Mouse (Mus musculus): ENCODE results near the gene Sec1. TPM values are rescaled to one million over a fixed set of nuclear protein-coding genes. Genes with fewer than 3 reads are reported as not detected.

Sec1 gene
- polyA plus RNA-seq, 1 experiment from 2014 or later = 0.42 TPM

DNA sequence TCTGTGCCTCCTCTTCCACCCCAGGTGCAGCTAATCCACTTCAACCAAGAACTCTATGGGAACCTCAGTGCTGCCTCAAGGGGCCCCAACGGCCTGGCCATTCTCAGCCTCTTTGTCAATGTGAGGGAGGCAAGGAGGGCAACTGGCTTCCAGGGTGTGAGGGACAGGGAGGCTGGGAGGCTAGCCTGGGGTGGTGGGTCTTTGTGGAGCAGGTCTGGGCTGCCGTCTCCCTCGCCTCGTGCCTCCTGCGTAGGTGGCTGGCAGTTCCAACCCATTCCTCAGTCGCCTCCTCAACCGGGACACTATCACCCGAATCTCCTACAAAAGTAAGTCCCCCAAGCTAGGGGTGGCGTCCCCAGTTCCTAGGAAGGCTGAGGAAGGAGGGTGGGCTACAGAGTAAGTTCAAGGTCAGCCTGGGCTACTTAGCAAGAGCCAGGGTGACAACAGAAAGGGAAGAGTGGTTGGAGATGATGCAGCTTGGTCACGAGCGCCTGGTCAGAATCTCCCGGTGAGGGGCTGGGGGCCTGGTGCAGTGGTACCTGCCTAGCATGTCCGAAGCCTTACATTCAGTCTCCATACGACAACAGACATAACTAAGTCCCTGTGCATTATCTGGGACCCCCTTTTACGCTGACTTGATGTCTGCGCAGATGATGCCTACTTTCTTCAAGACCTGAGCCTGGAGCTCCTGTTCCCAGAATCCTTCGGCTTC is 8.8 kb upstream of the Sec1 start:
- Histone ChIP-seq H3K4me3 (no peak overlapping the region), H3K27ac (no peak overlapping the region), H3K4me2 (peak overlapping the region; percentile 98; the same call in 1 of the 2 replicates), H3K9me3 (no peaks in the 10 kb centered on the region), H3K4me1 (peaks cover 52% of the 10 kb centered on the region), H3K27me3 (peaks cover 33% of the 10 kb centered on the region), H3K36me3 (no peaks in the 10 kb centered on the region), H3K9ac (no peak overlapping the region)
- 85% methylated on average over 17 of the region's 17 CpGs for WGBS
- ATAC-seq (ENCODE audit: borderline replicate concordance, extremely low read depth, low FRiP score, low TSS enrichment) = no peak

DNA sequence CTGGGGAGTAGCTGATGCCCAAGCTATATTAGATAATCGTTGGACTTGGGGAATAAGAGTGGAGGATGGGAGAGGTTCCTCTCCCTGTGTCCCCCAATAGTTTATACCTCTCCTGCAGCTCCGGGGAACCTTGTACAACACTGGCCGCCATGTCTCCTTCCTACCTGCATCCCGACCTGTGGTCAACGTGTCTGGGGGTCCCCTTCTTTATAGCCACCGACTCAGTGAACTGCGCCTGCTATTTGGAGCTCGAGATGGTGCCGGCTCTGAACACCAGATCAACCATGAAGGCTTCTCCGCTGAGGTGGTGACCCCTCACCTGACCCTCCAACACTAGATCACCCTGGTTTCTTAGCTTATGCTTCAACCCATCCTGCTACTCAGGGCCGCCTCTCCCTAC is 8.1 kb upstream of the Sec1 start:
- no peak overlapping the region for H3K9ac ChIP-seq
- H3K27ac ChIP-seq = no peak overlapping the region
- WGBS = 89% methylated on average over 11 of the region's 11 CpGs
- peaks cover 45% of the 10 kb centered on the region for H3K4me1 ChIP-seq
- no peaks in the 10 kb centered on the region for H3K9me3 ChIP-seq
- H3K27me3 ChIP-seq = peaks cover 33% of the 10 kb centered on the region
- H3K4me3 ChIP-seq = no peak overlapping the region
- H3K4me2 ChIP-seq = no peak overlapping the region
- ATAC-seq (ENCODE audit: borderline replicate concordance, extremely low read depth, low FRiP score, low TSS enrichment) = no peak
- H3K36me3 ChIP-seq = no peaks in the 10 kb centered on the region

DNA sequence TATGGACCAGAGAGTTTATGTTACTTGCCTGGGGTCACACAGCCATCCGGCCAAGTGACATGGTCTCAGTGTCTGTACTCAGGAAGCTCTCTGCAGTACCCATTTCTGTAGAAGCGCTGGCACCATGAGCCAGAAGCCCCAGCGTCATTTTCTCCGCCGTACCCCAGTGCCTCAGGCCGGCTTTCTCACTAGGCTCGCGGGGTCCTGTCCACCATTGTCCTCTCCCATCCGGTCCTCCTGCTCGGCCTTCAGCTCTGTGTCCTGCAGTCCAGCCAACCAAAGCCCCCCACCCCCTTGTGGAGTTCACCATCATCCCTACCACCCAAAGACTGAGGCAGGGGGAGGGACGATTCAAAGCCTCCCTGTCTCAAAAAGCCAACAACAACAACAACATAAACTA is 7.4 kb upstream of the Sec1 start:
- WGBS = 83% methylated on average over 11 of the region's 11 CpGs
- H3K27me3 ChIP-seq = peaks cover 33% of the 10 kb centered on the region
- no peak overlapping the region for H3K4me3 ChIP-seq
- H3K4me1 ChIP-seq = peaks cover 39% of the 10 kb centered on the region
- no peaks in the 10 kb centered on the region for H3K36me3 ChIP-seq
- no peak overlapping the region for H3K4me2 ChIP-seq
- no peaks in the 10 kb centered on the region for H3K9me3 ChIP-seq
- no peak for ATAC-seq (ENCODE audit: borderline replicate concordance, extremely low read depth, low FRiP score, low TSS enrichment)
- H3K9ac ChIP-seq = no peak overlapping the region
- H3K27ac ChIP-seq = no peak overlapping the region

DNA sequence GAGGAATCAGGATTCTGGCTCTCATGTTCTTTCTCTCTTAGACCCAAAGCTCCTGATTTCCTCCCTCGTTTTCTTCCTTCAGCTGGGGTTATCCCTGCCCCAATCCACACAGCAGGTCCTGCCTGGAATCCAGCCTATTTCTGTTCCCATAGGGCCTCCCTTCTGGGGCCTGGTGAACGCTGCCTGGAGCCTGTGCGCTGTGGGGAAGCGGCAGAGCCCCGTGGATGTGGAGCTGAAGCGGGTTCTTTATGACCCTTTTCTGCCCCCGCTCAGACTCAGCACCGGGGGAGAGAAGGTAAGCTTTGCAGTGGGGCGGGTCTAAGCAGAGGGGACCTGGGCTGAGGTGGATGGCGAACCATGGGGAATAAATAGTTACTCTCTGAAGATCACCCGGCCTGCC is 6.9 kb upstream of the Sec1 start:
- Histone ChIP-seq H3K27me3 (peaks cover 33% of the 10 kb centered on the region), H3K4me2 (peak overlapping the region; percentile 72), H3K27ac (no peak overlapping the region), H3K4me1 (peaks cover 34% of the 10 kb centered on the region), H3K9ac (no peak overlapping the region), H3K9me3 (no peaks in the 10 kb centered on the region), H3K4me3 (no peak overlapping the region), H3K36me3 (no peaks in the 10 kb centered on the region)
- WGBS = 34% methylated on average over 11 of the region's 11 CpGs
- ATAC-seq (ENCODE audit: borderline replicate concordance, extremely low read depth, low FRiP score, low TSS enrichment) = no peak

DNA sequence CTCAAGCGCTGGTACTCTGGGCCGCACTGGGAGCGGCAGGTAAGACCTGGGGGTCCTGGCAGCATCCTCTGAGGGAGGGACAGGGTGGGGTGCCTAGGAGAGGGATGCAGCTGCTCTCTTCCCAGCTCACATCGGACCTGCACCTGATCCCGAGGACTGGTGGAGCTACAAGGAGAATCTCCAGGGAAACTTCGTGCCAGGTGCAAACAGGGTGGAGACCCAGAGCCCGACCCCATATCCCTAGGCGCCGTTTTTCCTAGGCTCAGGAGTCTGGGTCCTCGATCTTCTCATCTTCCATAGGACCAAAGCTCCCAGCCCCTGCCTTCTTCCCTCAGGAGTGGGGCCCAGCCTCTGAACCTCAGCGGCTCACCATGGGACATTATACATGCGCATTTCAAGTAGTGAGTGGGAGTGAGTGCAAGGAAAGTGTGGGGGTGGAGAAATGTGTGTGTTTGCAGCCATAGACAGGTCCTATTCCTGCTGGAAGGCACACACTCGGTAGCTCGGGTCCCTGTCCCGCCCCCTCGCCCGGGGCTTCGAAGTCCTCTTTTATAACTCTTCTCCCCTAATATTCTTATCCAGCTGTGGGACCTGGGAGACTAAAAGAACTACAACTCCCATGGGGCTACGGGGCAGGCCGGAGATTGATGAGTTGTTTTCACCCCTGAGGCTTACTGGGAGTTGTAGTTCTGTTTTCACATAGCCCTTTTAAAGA is 6.3 kb upstream of the Sec1 start:
- Histone ChIP-seq H3K4me2 (peak overlapping the region; percentile 72), H3K36me3 (no peaks in the 10 kb centered on the region), H3K4me3 (peak overlapping the region; percentile 34), H3K27me3 (peaks cover 33% of the 10 kb centered on the region), H3K4me1 (peaks cover 28% of the 10 kb centered on the region), H3K9ac (peak overlapping the region; percentile 36), H3K27ac (no peak overlapping the region), H3K9me3 (no peaks in the 10 kb centered on the region)
- 1% methylated on average over 20 of the region's 20 CpGs for WGBS
- ATAC-seq (ENCODE audit: borderline replicate concordance, extremely low read depth, low FRiP score, low TSS enrichment) = peak; percentile 13; the same call in 1 of the 2 replicates

DNA sequence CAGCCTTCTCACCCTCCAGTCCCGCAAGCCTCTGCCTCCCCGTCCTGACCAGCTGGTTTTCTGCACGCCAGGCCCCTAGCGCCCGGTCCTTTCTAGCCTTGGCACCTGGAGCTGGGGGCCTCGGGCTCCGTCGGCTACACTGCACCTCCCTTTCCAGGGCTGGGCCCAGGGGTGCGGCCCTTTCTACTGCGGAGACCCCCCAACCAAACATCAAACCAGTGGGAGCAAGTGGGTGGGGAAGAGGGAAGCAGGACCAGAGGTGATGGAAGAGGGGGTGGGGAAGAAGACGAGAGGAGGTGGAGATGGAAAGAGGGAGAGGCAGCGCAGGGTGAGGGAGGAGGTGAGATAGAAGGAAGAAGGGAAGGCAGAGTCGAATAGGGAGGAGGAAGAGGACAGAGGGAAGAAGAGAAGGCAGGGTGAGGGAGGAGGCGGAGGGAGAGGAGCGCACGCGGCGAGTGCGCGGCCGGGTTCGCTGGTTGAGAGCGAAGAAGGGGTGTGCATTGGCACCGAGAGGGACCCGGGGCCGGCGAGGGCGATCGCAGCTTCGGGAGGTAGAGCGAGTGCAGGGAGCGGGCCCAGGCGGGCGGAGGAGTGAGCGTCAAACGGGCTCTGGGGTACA is 5.4 kb upstream of the Sec1 start, which contains the start of gene Car11:
Gene Car11 (plus strand): TSS at position 321 of the 619 bp plus-strand sequence.
- Histone ChIP-seq H3K27me3 (peaks cover 33% of the 10 kb centered on the region), H3K36me3 (no peaks in the 10 kb centered on the region), H3K4me2 (peak within 1 kb of the TSS; percentile 72), H3K4me3 (peak within 1 kb of the TSS; percentile 34), H3K27ac (no peak within 1 kb of the TSS), H3K4me1 (peaks cover 24% of the 10 kb centered on the region), H3K9ac (peak within 1 kb of the TSS; percentile 36), H3K9me3 (no peaks in the 10 kb centered on the region)
- ATAC-seq (ENCODE audit: borderline replicate concordance, extremely low read depth, low FRiP score, low TSS enrichment) = no peak
- 2% methylated on average over 36 of the region's 36 CpGs for WGBS

DNA sequence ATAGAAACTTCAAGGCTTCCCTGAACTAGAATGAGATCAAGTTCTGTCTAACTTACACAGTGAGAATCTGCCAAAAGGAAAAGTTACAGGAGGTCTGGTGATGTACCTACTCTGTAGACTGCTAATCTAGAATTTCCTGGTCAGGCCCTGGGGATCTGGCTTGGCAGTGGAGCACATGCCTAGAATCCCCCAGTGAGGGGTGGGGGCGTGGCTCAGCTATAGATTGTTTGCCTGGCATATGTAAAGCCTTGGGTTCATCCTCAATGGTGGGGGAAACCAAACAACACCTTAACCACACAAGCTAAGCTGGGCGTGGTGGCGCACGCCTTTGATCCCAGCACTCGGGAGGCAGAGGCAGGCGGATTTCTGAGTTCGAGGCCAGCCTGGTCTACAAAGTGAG is 3.7 kb upstream of the Sec1 start:
- Histone ChIP-seq H3K36me3 (no peaks in the 10 kb centered on the region), H3K4me1 (peaks cover 13% of the 10 kb centered on the region), H3K9me3 (no peaks in the 10 kb centered on the region), H3K9ac (no peak overlapping the region), H3K27ac (no peak overlapping the region), H3K4me2 (no peak overlapping the region), H3K4me3 (no peak overlapping the region), H3K27me3 (peaks cover 33% of the 10 kb centered on the region)
- WGBS = 81% methylated on average over 7 of the region's 7 CpGs
- ATAC-seq (ENCODE audit: borderline replicate concordance, extremely low read depth, low FRiP score, low TSS enrichment) = no peak

DNA sequence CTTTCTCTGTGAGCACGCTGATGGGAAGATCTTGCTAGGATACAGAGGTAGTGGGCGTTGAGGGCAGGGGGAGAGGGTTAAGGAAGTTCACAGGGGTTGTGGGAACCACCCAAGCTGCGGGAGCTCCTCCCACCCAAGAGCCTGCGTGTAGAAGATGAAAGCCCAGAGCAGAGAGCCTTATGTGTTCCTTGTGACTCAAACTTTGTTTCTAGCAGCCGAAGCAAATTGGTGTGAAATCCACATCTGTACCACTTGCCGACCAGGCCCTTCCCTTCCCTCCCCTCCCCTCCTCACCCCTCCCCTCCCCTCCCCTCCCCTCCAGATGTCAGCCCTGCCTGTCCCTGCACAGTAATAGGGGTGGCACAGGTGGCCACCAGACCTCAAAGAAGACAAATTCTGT is 896 bp upstream of the Sec1 start:
- 18% methylated on average over 6 of the region's 6 CpGs for WGBS
- no peak overlapping the region for H3K27ac ChIP-seq
- H3K27me3 ChIP-seq = peaks cover 19% of the 10 kb centered on the region
- H3K4me2 ChIP-seq = no peak overlapping the region
- H3K4me1 ChIP-seq = peaks cover 4% of the 10 kb centered on the region
- no peak overlapping the region for H3K9ac ChIP-seq
- no peaks in the 10 kb centered on the region for H3K9me3 ChIP-seq
- no peaks in the 10 kb centered on the region for H3K36me3 ChIP-seq
- no peak overlapping the region for H3K4me3 ChIP-seq
- ATAC-seq (ENCODE audit: borderline replicate concordance, extremely low read depth, low FRiP score, low TSS enrichment) = no peak

DNA sequence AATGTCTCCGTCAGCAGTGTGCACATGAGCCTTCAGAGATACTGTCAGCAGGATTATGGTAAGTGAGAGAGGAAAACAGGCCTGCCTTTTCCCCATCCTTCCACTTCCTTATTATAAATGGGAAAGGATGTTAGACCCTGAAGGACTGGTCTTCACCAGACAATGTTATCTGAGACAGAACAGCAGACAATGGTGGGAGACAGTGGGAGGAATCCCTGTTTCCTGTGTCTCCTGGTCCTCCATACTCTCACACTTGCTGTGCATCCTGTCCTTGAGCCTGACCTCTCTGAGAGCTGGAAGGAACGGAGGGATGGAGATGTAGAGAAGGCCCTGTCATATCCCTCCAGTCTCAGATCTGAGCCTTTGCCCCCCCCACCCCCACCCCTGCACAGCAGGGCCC is 1.8 kb downstream of the Sec1 start:
- Histone ChIP-seq H3K27me3 (no peaks in the 10 kb centered on the region), H3K27ac (no peak overlapping the region), H3K9me3 (no peaks in the 10 kb centered on the region), H3K4me1 (no peaks in the 10 kb centered on the region), H3K36me3 (no peaks in the 10 kb centered on the region), H3K4me2 (no peak overlapping the region), H3K9ac (no peak overlapping the region), H3K4me3 (no peak overlapping the region)
- WGBS = 79% methylated on average over 2 of the region's 2 CpGs
- ATAC-seq (ENCODE audit: borderline replicate concordance, extremely low read depth, low FRiP score, low TSS enrichment) = no peak

DNA sequence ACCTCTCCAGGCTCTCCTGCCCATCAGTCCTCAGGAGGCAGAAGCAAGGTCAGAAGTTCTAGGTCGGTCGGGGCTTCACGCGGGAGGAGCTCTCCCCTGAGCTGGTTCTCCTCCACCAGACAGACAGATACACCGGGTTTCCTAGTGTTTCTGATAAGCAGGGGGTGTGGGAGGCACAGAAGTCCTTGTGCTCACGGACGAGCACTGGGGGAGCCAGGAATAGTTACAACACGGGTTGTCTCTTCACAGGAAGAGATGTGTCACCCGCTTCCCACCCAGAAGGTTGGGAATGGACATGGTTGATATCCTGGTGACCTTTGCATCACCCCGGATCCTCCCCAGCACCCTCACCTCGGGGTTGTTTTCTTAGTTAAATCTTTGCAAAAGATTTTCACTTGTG is 4.4 kb downstream of the Sec1 start:
- no peak for ATAC-seq (ENCODE audit: borderline replicate concordance, extremely low read depth, low FRiP score, low TSS enrichment)
- no peak overlapping the region for H3K4me2 ChIP-seq

DNA sequence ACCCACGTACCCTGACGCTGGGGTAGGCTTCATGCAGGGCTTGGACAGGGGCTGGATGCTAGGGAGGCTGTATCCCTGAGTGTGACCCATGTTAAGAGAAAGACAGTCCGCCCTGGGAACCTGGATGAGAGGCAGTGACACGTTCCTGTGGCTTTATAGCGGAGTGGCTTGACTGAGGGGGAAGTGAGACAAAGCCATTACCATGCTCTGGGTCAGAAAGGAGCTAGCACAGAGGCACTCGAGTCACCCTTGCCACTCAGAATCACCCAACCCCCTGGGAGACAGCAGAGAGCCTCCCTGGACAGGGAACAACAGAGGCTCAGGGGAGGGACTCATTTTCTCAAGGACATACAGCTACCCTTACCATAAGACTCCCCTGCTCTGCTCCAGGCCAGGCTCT is 5.1 kb downstream of the Sec1 start:
- H3K27me3 ChIP-seq = no peaks in the 10 kb centered on the region
- ATAC-seq (ENCODE audit: borderline replicate concordance, extremely low read depth, low FRiP score, low TSS enrichment) = no peak
- H3K9ac ChIP-seq = no peak overlapping the region
- H3K4me1 ChIP-seq = peaks cover 7% of the 10 kb centered on the region; the same call in 1 of the 2 replicates
- H3K27ac ChIP-seq = no peak overlapping the region
- 56% methylated on average over 6 of the region's 6 CpGs for WGBS
- H3K9me3 ChIP-seq = no peaks in the 10 kb centered on the region
- H3K4me3 ChIP-seq = no peak overlapping the region
- no peak overlapping the region for H3K4me2 ChIP-seq
- H3K36me3 ChIP-seq = no peaks in the 10 kb centered on the region

More for the DNA sequence above, 4.4 kb downstream of the Sec1 start:
- Histone ChIP-seq H3K36me3 (no peaks in the 10 kb centered on the region), H3K4me3 (no peak overlapping the region), H3K27me3 (no peaks in the 10 kb centered on the region), H3K4me1 (peaks cover 7% of the 10 kb centered on the region; the same call in 1 of the 2 replicates), H3K9me3 (no peaks in the 10 kb centered on the region), H3K27ac (no peak overlapping the region), H3K9ac (no peak overlapping the region)
- 51% methylated on average over 11 of the region's 11 CpGs for WGBS

DNA sequence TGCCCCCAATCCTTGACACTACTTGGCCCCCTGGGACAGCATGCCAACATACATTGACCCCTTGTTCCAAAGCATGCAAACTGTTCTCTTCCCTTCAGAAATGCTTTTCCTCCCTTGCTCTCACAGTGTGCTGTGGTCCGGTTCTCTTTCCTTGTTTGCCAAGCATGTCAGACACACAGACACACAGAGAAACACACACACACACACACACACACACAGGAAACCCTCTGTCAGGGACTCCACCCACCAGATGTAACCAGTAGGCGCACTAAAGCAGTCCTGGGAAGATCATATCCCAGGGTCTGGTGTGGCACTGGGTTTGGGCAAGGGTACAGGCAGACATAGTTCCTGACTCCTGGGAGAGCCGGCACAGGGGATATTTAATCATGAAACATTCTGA is 7.4 kb downstream of the Sec1 start:
- H3K4me1 ChIP-seq = peaks cover 12% of the 10 kb centered on the region
- H3K27me3 ChIP-seq = no peaks in the 10 kb centered on the region
- H3K36me3 ChIP-seq = no peaks in the 10 kb centered on the region
- 58% methylated on average over 3 of the region's 3 CpGs for WGBS
- no peaks in the 10 kb centered on the region for H3K9me3 ChIP-seq
- ATAC-seq (ENCODE audit: borderline replicate concordance, extremely low read depth, low FRiP score, low TSS enrichment) = no peak
- no peak overlapping the region for H3K27ac ChIP-seq
- no peak overlapping the region for H3K4me2 ChIP-seq
- no peak overlapping the region for H3K9ac ChIP-seq
- no peak overlapping the region for H3K4me3 ChIP-seq
